Mouse (Mus musculus): ENCODE results near the gene Ift57.

Gene Ift57

DNA sequence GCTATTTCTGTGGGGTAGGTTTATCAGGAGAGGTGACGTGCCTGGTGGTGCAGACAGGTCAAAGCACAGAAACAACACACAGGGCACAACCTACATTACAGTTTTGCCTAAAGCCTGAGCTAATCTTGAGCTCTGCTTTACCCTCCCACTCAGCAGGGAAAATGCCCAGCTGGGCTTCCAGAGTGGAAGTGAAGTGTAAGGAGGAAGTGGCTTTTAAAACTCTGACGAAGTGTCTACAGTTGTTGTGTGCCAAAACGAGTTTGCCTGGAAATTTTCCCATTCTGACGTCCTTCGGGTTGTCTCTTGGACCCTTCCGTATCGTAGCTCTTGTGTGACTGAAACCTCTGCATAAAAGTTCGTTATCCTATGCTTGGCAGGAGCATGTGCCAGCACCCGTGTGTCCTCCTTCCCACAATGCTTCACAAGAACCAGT is 93.4 kb downstream of the Ift57 start:
- DNase-seq (ENCODE audit: low spot score): peak; percentile 75

DNA sequence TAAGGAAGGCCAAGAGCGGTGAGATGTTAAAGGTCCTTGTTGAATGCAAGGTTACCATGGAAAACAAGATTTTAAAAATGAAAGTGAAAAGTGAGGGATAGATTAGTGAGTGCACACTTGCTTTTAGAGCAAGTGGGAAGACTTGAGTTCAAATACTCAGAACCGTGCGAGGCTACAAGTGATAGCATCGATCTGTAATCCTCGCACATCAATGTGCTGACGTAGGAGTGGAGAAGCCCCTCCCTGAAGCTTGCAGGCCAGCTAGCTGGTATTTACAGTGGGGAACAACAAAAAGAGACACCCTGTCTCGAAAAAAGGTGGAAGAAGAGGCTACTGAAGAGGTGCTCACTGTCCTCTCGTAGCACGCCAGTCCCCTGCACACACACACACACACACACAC is 94.6 kb downstream of the Ift57 start:
- no peak for DNase-seq (ENCODE audit: low spot score)

DNA sequence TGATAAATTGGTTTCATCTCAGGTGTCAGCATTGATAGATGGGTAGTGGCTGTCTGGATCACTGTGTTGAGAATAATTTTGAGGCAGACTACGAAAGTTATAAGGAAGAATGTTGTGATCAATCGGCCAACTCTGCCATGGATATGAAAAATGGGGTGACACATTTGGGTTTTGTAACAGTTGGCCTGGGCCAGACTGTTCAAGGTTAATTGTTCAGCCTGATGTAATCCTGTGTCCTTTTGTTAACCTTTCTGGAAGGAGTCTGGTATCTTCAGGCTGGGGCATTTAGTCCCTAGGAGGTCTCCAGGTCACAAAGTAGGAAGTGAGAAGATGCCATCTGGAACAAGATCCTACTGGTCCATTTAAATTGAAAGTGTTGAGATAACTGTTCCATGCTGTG is 97.2 kb downstream of the Ift57 start:
- DNase-seq (ENCODE audit: low spot score): no peak

DNA sequence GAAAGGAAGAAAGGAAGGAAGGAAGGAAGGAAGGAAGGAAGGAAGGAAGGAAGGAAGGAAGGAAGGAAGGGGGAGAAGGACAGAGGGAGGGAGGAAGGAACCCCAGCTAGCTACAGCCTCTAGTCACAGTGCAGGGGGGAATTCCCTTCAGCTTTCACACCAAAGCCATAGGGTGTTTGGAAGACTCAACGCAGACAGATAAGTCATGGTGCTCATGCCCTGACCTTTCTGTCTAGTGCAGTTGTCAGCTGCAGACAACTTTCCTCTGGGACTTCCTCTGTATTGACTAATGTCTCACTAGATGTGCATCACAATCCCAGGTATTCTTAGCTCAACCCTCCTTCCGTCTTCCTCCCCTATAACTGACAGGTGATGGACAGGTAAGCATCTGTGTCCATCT is 97.9 kb downstream of the Ift57 start:
- DNase-seq (ENCODE audit: low spot score): no peak

DNA sequence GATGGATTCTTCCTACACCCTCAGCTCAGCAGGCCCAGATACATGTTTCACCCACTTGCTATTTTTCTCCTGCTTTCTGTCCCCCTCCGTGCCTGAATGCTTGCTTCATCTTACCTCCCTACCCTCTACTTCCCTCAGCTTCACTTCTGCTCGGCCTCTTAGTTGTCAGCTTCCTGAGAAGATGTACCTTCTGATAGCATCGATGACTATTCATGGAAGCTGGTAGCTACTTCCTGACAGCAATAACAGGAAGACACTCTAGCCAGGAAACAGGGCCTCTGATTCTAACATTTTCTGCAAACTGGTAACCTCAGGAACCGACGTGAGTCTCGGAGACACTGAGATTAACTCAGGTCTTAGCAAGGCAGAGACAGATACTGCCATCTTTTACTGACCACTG is 99.8 kb downstream of the Ift57 start:
- peak; percentile 68 for DNase-seq (ENCODE audit: low spot score)

DNA sequence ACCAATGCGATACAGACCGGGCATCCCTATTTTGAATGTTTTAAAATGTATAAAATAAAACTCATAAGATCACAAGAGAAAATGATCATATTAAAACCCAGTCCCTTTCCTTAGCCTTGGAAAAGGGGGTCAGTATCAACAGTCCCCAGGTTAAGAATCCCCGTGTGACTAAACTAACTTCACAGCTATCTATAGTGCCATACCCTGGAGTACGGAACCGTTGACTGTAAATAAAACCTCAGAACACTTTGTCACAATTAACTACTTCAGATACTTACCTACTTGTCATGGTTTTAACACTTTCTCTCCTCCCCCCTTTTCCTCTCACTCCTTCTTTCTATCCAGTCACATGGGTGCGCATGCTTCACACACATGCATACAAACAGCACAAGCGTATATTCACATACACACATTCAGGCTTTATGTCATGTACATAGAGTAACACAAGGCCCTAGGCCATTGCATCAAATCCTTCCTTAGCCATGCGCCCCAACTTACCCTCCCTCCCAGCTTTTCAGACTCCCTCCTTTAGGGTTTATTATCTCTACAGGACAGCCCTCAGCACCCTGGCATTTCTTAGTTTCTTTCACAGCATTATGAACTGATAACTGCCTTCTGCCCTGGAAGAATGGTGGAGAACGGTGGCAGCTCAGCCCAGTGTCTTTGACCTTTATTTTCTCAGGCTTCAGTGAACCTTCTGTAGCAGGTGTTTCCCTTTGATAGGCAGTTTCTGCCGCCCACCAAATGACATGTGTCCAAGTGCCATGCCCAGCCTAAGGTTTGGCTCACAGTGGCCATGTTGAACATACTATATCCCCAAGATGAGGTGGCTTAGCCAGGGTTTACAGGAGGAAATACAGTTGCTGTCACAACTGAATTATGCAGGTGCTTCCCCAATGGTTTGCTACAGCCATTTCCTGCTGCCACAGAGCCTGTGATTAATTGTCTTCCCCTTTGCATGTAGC is 100.8 kb downstream of the Ift57 start, which contains the start of gene Cd47:
TSS of gene Cd47 (plus strand) at position 937 of the 965 bp plus-strand sequence.
- DNase-seq (ENCODE audit: low spot score): peak; percentile 36

DNA sequence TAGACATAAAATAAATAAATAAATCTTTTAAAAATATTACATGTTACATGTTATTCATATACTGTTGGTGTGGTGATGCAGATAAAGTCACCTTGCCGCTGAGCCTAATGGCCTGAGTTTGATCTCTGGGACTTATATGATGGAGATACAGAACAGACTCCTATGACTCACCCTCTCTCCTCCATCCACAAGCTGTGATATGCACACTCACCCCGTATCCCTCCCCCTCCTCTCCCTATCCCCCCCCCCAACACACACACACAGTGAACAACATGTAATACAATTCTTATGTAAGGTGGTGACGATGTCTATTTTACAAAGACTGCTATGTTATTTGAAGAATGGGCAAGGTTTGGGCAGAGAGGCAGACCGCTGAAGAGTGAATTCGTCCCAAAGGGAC is 102.0 kb downstream of the Ift57 start:
- DNase-seq (ENCODE audit: low spot score): no peak

DNA sequence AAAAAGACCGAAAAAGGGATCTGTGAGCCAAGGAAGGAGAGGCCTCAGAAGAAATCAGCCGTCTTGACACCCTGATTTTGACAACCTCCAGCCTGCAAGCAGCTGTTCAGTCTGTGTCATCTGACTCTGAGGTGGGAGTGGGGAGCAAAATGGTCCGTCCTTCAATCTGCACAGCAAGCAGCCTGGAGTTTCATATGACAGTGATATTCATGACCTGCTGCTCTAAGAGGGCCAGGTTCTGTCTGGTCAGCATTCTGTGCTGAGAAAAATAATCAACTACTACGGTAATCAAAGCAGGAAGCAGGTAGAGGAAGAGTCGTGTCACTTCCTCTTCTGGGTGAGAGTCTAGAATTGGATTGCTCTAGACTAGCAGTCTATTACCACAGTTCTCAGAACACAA is 102.4 kb downstream of the Ift57 start:
- no peak for DNase-seq (ENCODE audit: low spot score)

DNA sequence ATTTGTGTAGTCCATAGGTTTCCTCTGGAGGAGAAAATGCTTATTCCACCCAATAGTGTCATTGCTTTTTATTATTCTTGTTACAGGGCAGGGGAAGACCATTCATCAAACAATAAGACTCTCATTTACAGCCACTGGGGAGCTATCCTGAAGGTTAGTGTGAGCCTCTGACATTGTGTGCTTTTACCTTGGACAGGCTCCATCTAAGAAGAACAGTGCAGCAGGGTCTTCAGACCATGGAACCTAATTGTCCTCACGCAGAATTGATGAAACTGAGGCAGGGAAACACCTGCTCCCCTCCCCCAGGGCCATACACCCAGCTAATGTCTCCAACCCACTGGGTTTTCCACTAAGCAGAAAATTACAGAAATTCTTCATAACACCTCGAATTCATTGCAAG is 104.0 kb downstream of the Ift57 start:
- DNase-seq (ENCODE audit: low spot score): no peak

DNA sequence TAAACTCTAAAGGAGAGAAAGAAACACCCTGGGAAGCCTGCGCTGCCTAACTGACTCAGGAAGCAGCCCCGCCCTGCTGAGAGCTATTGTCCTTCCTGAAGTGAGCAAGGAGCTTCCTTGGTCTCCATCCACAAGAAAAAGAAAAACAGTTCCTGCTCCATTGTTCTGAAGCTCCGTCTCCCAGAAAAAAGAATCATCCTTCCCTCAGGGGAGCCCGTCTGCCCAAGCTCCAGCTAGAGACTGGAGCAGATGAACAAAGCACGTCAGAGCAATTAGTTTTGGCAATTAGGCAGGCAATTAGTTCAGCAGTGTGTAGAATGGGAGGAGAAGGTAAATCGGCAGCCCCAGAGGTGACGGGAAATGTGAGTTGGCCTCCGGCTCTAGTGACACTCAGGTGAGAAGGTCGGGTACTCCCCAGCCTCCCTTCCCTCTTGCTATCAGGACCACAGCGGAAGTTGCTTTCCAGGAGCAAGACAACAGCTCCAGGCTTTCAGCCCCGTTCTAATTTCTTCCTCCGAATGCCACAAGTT is 105.0 kb downstream of the Ift57 start:
- DNase-seq (ENCODE audit: low spot score): peak; percentile 62

DNA sequence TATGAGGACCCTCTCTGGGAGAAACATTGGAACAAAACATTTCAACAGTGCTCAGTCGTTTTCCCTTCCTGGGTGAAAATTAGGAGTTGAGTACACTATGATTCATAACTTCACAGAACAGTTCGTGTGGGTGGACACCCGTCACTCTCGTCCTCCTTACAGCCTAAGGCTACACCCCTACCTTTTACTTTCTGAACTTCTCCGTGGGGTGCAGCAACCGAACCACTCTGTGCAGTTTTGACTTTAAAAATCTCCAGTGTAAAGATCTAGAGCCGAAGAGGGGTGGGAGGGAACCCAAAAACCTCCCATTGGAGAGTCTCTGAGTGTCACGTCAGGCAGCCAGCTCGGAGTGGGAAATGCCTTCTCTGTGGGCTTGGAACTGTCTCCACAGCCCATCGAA is 107.9 kb downstream of the Ift57 start:
- DNase-seq (ENCODE audit: low spot score): no peak

DNA sequence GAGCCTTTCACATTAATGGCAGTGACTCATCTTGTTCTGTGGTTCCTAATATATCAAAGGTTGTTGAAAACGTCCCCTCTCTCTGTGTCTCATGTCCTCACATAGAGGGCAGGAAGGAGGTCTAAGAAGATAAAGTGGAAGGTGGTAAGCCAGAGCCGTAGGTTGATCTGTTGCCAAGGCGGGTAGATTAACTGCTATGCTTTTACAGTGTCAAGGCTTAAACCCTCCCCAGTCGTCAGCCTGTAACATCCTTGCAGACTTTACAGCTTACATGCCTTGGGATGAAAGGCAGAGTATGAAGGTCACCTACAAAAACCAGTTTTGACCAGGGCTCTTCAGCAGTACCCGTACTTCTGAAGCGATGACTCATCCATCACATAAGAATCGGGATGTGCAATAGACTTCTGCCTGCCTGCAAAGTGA is 108.4 kb downstream of the Ift57 start:
- DNase-seq (ENCODE audit: low spot score): no peak

DNA sequence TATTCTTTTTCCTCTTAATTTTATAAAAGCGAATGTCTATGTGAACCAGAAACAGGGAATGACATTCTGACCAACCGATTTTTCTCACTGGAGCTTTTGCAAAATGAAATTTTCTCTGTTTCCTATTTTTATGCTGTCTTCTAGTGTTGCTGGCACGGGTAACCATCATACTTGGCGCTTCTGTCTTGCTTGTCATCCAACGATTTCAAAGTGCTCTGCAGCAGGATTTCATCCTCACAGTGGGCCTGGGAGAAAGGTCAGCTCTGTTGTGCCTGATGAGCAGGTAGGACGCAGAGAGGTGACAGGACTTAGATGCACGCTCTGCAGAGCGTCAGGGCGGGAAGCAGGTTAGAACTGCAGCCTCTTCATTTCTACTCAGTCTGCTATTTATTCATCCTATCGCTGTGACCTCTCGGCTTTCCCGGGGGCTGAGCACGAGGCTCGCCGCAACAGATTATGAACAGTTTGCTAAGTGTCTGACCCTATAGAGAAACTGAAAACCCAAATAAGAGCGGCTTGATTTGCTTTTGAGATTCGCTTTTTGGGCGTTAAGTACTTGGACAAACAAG is 108.9 kb downstream of the Ift57 start:
- no peak for DNase-seq (ENCODE audit: low spot score)

DNA sequence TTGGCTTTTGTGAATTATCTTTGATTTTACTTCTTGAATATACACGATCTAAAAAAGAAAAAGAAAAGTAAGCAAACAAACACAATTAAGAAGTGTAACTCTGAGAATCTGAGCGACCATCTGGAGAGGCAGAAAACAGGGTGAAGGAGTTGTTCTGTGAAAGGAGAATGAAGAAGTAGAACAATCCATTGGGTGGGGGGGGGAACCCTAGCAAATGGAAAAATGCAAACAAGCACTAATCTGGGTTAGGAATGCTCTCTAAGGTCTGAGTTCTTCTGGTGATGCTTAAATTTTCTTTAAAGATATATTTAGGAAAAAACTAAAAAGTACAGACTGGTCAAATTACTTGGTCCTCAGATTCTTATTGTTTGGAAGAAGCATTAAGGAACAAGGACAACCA is 112.9 kb downstream of the Ift57 start:
- DNase-seq (ENCODE audit: low spot score): no peak

DNA sequence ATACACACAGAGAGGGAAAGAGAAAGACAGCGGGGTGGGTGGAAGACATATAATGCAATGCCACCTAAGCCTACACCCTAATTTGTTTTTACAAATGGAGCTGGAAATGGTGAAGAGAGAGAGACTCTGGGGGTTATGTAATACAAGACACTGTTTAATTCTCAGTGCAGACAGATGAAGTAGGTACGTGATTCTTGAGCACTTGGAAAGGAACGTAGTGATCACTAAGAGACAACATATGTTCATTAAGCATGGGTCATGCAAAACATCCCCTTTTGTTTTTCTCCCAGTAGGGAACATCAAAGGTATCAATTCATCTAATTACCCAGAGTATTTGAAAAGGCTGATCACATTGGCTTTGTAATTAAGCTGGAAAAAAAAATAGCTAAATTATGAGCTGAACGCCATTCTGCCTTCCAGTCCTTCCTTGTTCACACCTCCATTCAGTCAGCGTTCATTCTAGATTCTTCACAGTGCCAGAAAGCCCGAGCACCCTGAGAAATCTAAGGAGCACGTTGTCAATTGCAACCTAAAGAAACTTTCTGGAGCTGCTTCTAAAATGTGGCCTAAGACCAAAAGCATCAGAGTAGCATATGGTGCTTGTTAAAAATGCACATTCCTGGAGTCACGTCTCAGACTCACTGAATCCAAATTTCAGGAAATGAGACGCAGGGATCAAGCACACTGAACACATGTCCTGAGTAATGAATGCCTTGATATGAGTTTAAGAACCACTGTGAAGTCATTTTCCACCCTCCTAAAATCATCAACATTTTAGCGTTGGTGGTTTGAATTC is 114.0 kb downstream of the Ift57 start:
- DNase-seq (ENCODE audit: low spot score): no peak

DNA sequence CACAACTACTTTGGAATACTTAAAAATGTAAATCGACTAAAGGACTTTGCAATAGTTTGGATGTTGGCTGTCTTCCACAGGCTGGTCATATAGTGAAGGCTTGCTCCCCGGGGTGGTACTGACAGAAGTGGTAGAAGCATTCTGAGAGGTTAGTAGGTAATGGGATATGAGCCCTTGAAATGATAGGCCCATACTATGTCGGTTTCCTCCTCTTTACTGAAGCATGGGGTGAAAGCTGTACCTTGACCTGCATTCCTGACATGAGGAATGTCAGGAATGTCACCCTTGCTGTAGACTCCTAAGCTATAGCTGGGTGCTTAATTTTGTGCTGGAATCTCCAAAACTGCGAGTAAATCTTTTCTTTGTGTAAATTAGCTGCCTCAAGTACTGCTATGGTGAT is 115.4 kb downstream of the Ift57 start:
- no peak for DNase-seq (ENCODE audit: low spot score)

All from lung, postnatal 25 days (tissue).